20 mouse cellular contexts compared by ENCODE assay signal in the genomic region with DNA sequence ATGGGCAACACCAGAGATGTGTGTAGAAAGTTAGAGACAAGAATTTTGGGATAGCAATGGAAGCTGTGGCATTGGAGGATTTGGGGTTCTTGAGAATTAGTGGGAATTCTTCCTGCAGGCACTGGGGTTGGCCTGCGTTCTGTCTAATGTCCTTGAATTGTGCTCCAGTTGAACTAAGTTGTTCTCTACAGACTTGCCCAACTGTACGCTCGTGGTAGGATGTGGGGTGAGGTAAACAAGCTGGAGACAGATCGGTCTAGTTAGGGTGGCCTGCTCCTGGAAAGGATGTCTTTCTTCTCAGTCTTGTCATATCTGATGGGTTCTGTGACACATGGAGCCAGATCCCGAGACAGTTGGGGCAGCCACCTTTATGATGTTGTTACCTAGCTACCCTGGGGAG. TPM values are rescaled to one million over a fixed set of nuclear protein-coding genes. Genes with fewer than 3 reads are reported as not detected.
A peak's percentile ranks its signal among the peaks of the same experiment; 100 is the strongest.
DNase-seq lines count a peak whose midpoint lies in the region; ATAC-seq lines count a peak whose summit lies in the region.
"Had no signal": no experiment of that assay in that cellular context is flagged by ENCODE, and none has a peak within 500 bp of the region (broad histone marks: within the 10 kb centered on the region; RNA-seq: fewer than 3 reads in every experiment).

No protein-coding gene starts in this region.

- peak; percentile 33 for ATAC-seq in inflammation-experienced regulatory T-cells, adult 6 months
- ATAC-seq: forebrain, embryonic 15.5 days; hindbrain, postnatal 0 days had no signal

- peak; percentile 50 to 63 for DNase-seq in adrenal gland, adult (ENCODE audit: inconsistent age in 2 of 2, low spot score in 1 of 2)
- no peak for DNase-seq in adrenal gland, adult 2 months
- DNase-seq in thymus, postnatal 0 days (ENCODE audit: low spot score) = peak; percentile 22
- no peak for DNase-seq in thymus, postnatal 10 days (ENCODE audit: low spot score in 2 of 2)
- DNase-seq in layer of hippocampus, adult 9-11 months = no peak
- DNase-seq: B cell, adult 2 months; cerebellum, adult 11-12 months; cerebellum, adult 8-10 months; cerebellum, postnatal 10 days; cerebellum, postnatal 36 days; embryo, embryonic 11 days; gastrocnemius, postnatal 10 days; gastrocnemius, postnatal 36 days; heart, adult 2 months; heart, postnatal 14 days; heart, postnatal 4 days; kidney, adult 11 months had no signal

RNA-seq across cellular contexts. Expression of gene Etv6, which starts 45.4 kb away (rescaled TPM):
- total RNA-seq in adrenal gland, adult 2 months (2021) = 10 to 100 TPM; 33.0 to 60.5 TPM
- polyA plus RNA-seq in adrenal gland, adult 2 months (2012; rRNA removed) = 34.1 and 36.5 TPM in 2 replicates
- 11.8 and 12.1 TPM in 2 replicates for polyA plus RNA-seq in thymus, postnatal 0 days (2015; fragmentation: Nextera tagmentation; extraction: Ambion mirVana)
- polyA plus RNA-seq in inflammation-experienced regulatory T-cells, adult 6 months (2017; shearing (Covaris generic)) = 10 to 100 TPM; 10.0 to 16.8 (median 11.9) TPM

Comparison
In these comparisons a context has a peak if more than half of its experiments do, and no peak if none do; other contexts are left out.
1. DNase-seq: peak in adrenal gland, adult (2 of 2) and thymus, postnatal 0 days (single experiment); none in adrenal gland, adult 2 months (single experiment), thymus, postnatal 10 days (0 of 2) and layer of hippocampus, adult 9-11 months (single experiment).